Mouse (Mus musculus) E14TG2a.4 (cell line): ENCODE data around the gene Trabd2b.

Experiments used
- H3K27me3 ChIP-seq: 2 replicates; pipeline ENCODE4 v1.6.1; 2014; ENCODE audit warnings: low read length, control low read depth; ENCODE audit not compliant: insufficient read depth
- H3K36me3 ChIP-seq: 2 replicates; pipeline ENCODE4 v1.6.1; 2014; ENCODE audit warnings: low read length, control low read depth; ENCODE audit not compliant: insufficient read depth
- H3K4me1 ChIP-seq: replicated peaks from 2 replicates; pipeline ENCODE4 v1.6.1; 2014; ENCODE audit warnings: low read depth, low read length, control low read depth
- H3K4me3 ChIP-seq: replicated peaks from 2 replicates; pipeline ENCODE4 v1.5.1; 2014; ENCODE audit warnings: mild to moderate bottlenecking, low read length
- H3K9me3 ChIP-seq: 2 replicates; pipeline ENCODE4 v1.6.1; 2014; ENCODE audit warnings: low read length, control low read depth
- CTCF ChIP-seq: conservative IDR thresholded peaks from 2 replicates; pipeline ENCODE4 v1.5.1; 2014; ENCODE audit warnings: low read length
- NANOG ChIP-seq: IDR thresholded peaks from 2 replicates; pipeline ENCODE4 v1.6.1; 2014; ENCODE audit warnings: borderline replicate concordance, low read length, mixed read lengths
- POU5F1 ChIP-seq: IDR thresholded peaks from 2 replicates; pipeline ENCODE4 v1.6.1; 2014; ENCODE audit warnings: low read length, borderline replicate concordance

Trabd2b gene

DNA sequence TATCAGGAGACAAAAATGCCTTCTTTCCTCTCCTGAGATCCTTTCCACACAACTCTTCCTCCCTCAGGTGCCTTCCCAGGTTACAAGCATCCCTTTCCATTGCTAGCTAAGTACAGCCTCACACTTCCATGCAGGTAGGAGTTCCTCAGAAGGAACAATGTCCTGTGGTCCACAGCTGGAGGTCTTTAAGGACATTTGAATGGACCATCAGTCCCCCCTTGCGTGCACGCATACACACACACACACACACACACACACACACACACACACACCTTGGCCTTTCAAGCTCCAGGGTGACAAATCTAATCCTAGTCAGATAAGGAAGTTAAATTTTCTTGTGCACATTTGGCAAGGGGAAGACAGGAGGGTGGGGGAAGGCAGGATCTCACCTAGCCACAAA, 36.9 kb upstream of the Trabd2b start:
- Histone ChIP-seq H3K4me3 (no peak overlapping the region), H3K27me3 (no peaks in the 10 kb centered on the region), H3K9me3 (peaks cover 3% of the 10 kb centered on the region; the same call in 1 of the 2 replicates), H3K4me1 (no peaks in the 10 kb centered on the region), H3K36me3 (no peaks in the 10 kb centered on the region)
- no peak for TF ChIP-seq CTCF
- no peak for TF ChIP-seq POU5F1
- no peak for TF ChIP-seq NANOG

DNA sequence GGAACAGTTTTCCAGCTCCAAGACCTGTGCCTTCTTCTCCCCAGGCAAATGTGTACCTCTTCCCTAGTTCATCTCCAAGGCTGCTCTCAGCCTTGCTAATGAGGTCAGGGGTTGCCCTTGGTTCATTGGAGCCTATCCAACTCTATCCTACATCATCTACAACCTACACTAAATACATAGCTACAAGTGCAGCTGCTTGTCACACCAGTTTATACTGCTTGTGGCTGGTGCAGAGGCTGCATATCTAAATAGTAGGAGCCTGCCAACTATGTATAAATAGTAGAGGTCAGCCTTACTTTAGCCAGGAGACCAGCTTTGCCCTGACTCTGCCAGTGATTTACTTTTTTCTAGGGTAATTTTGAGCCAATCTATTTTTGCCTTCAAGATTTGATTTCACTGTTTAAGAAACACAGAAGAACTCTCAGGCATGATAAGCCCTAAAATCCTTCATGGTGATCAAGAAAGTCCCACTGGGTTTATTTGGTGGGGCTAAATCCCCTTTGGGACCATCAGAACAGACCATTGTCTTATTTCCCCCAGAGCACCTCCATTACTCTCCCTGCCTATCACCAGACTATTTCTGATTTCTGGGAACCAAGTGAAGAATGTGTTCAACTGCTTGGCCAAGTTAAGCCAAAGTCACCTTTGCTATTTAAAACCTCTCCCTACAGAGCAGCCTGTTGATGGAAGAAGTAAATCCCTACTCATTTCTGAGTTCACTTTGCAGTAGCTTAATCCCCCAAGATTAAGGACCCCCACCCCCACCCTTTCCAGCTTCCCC, 35.4 kb upstream of the Trabd2b start:
- Histone ChIP-seq H3K4me3 (no peak overlapping the region), H3K9me3 (peaks cover 3% of the 10 kb centered on the region; the same call in 1 of the 2 replicates), H3K36me3 (no peaks in the 10 kb centered on the region), H3K4me1 (no peaks in the 10 kb centered on the region), H3K27me3 (no peaks in the 10 kb centered on the region)
- TF ChIP-seq POU5F1 (no peak), CTCF (no peak), NANOG (no peak)

DNA sequence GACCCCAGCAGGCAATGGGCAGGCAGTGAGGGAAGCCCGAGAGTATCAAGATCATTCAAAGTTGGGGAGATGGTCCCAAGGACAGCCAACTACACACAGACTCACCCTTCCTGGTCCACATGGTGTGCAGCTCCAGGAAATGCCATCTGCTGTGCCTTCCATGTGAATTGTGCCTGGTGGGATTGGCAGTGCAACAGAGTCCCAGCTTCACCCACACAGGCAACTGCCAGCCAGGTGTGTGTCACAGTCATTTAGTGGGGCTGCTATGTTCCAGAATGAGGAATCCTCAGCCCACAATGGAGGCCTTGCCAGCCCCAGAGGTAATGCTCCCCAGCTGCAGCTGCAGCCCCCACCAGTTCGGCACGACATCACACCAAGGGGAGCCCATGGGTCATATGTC, 33.8 kb upstream of the Trabd2b start:
- H3K36me3 ChIP-seq = no peaks in the 10 kb centered on the region
- H3K4me3 ChIP-seq = no peak overlapping the region
- no peaks in the 10 kb centered on the region; the same call in 1 of the 2 replicates for H3K27me3 ChIP-seq
- no peaks in the 10 kb centered on the region for H3K4me1 ChIP-seq
- peaks cover 3% of the 10 kb centered on the region; the same call in 1 of the 2 replicates for H3K9me3 ChIP-seq
- TF ChIP-seq POU5F1 = no peak
- TF ChIP-seq NANOG = no peak
- TF ChIP-seq CTCF = no peak

DNA sequence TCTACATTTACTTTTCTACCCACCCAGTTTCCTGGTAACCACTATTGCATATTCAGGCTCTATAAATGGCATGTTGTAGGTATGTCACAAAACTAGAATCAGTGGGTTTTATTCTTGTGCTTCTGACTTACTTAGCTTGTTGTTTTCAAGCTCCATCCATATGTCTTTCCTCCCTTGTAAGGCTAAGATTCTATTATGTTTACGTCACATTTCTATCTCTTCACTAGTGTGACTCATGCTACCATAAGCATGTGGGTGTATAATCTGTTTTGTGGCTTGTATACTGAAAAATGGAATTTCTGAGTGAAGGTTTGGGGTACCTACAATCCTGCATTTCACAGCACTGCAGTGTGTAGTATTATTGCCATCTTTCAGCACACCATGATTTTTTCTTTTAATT, 32.2 kb upstream of the Trabd2b start:
- Histone ChIP-seq H3K27me3 (no peaks in the 10 kb centered on the region; the same call in 1 of the 2 replicates), H3K4me3 (no peak overlapping the region), H3K4me1 (no peaks in the 10 kb centered on the region), H3K9me3 (peaks cover 3% of the 10 kb centered on the region; the same call in 1 of the 2 replicates), H3K36me3 (no peaks in the 10 kb centered on the region)
- TF ChIP-seq CTCF = no peak

DNA sequence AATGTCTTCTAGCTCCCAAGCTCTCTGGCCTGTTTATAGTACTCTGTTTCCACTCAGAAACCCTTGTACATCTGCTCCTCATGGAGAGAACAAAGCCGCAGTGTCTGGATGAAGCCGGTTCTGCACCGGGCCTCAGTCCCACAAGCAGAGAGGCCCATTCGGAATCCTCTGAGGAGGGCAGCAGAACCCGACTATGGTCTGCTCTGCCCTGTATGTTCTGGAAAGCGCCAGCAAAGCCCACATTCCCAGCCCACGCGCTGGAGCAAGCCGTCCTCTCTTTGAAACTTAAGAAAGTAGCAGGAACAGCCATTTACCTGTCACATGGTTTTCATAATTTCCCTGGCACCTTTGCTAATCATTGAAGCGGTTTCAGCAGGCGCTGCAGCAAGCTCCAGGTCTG, 29.0 kb upstream of the Trabd2b start:
- Histone ChIP-seq H3K4me1 (no peaks in the 10 kb centered on the region), H3K4me3 (no peak overlapping the region), H3K36me3 (no peaks in the 10 kb centered on the region), H3K9me3 (no peaks in the 10 kb centered on the region), H3K27me3 (no peaks in the 10 kb centered on the region; the same call in 1 of the 2 replicates)
- TF ChIP-seq NANOG = no peak
- no peak for TF ChIP-seq CTCF
- TF ChIP-seq POU5F1 = no peak

DNA sequence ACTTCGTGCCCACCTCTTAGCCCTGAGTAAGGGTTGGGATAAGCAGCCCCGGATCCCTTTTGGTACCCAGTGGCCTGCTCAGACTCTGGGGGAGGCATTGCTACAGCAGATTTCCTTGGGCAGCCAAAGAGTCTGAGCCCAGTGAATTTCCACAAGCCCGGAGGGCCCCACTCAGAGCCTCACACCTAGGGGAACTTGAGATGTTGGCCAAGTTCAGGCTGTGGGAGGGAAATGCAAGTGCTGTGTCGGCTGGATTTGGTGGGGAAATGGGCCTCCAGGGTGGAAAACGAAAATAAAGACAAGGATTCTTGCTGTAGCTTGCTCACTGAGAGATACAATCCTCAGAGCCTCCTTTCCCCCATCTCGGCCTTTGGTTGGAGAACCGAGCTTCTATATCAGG, 28.0 kb upstream of the Trabd2b start:
- Histone ChIP-seq H3K27me3 (no peaks in the 10 kb centered on the region; the same call in 1 of the 2 replicates), H3K4me1 (no peaks in the 10 kb centered on the region), H3K36me3 (no peaks in the 10 kb centered on the region), H3K9me3 (no peaks in the 10 kb centered on the region), H3K4me3 (no peak overlapping the region)
- TF ChIP-seq POU5F1 = no peak
- TF ChIP-seq CTCF = no peak
- no peak for TF ChIP-seq NANOG

DNA sequence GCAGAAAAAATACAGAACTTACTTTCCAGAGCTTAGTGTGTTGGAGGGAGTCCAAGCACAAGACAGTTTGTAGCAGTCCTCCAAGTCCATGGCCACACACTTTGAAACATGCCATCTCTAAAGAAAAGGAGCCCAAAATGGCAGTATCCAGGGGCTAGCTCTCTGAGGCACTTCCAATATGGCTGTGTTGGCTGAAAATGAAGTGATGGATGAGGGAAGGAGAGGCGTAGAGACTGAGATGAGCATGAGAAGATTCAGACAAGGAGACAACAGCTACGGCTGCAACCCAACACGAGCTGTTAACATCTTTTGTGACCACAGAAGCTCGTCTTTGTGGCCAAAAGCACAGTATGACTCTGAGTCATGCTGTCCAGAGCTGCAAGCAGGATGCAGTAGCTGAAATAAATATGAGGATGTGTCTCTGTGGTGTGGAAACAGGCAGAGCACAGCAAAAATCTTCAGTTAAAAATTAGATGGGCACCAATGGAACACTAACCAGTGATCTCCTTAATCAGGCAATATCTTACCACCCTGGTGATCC, 27.0 kb upstream of the Trabd2b start:
- Histone ChIP-seq H3K36me3 (no peaks in the 10 kb centered on the region), H3K4me3 (no peak overlapping the region), H3K4me1 (no peaks in the 10 kb centered on the region), H3K27me3 (no peaks in the 10 kb centered on the region; the same call in 1 of the 2 replicates), H3K9me3 (no peaks in the 10 kb centered on the region)
- TF ChIP-seq NANOG (no peak), POU5F1 (no peak), CTCF (no peak)

DNA sequence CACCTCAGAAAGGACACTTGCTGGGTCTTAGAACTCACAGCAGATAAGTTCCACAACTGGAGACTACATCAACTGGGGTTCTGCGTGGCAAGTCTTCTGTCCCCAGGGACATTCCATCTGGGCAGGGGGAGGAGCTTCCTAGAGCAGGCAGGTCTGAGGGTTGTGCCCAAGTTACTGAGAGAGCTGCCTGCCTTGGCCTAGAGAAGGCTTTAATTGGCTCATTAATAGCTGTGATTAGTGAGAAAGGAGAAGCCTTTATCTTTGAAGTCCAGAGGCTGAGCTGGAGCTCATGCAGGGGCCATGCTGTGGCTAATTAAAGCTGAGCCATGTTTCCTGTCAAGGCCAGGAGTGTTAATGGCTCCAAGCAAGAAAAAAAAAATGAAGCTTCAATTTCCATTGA, 23.9 kb upstream of the Trabd2b start:
- no peaks in the 10 kb centered on the region for H3K36me3 ChIP-seq
- H3K27me3 ChIP-seq = no peaks in the 10 kb centered on the region
- TF ChIP-seq NANOG (no peak), POU5F1 (no peak), CTCF (no peak)
- no peaks in the 10 kb centered on the region for H3K9me3 ChIP-seq
- no peak overlapping the region for H3K4me3 ChIP-seq
- no peaks in the 10 kb centered on the region for H3K4me1 ChIP-seq

DNA sequence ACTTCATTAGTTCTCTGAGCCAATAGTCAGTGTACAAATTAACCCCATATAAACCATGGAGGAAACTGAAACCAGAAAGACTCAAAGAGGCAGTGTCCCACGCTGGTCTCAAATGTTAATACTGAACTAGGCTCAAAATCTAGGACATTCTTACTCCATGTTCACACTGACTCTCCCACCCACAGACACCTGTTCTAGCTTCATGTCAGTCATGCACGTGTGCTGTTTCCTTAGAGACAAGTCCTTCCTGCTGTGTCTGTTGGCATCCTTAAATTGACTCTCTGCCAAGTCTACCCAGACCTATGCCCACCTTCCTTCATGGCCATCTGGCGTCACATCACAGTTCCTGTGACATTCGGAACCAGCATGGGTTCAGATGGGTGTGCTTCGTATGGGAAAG, 21.3 kb upstream of the Trabd2b start:
- no peaks in the 10 kb centered on the region for H3K27me3 ChIP-seq

More for the DNA sequence above, 21.3 kb upstream of the Trabd2b start:
- H3K36me3 ChIP-seq = no peaks in the 10 kb centered on the region
- no peaks in the 10 kb centered on the region for H3K9me3 ChIP-seq
- TF ChIP-seq CTCF (no peak), POU5F1 (no peak), NANOG (no peak)
- H3K4me1 ChIP-seq = no peaks in the 10 kb centered on the region
- H3K4me3 ChIP-seq = no peak overlapping the region
